20 mouse cellular contexts compared by ENCODE assay signal in genomic region chr5:31931127-31931625, GRCm38 (mm10).
DNase-seq lines count a peak whose midpoint lies in the region; ATAC-seq and TF ChIP-seq lines count a peak whose summit lies in the region.
"Had no signal": no experiment of that assay in that cellular context is flagged by ENCODE, and none has a peak within 500 bp of the region (broad histone marks: within the 10 kb centered on the region; RNA-seq: fewer than 3 reads in every experiment).

No protein-coding gene starts in this region.

- H3K9me3 ChIP-seq in heart, embryonic 10.5 days = no peaks in the 10 kb centered on the region
- no peaks in the 10 kb centered on the region for H3K9me3 ChIP-seq in lung, embryonic 14.5 days (ENCODE audit: low read depth, low read length)
- no peaks in the 10 kb centered on the region for H3K9me3 ChIP-seq in embryonic facial prominence, embryonic 14.5 days (ENCODE audit: control insufficient read depth, low read length)
- H3K9me3 ChIP-seq in stomach, postnatal 0 days (ENCODE audit: control insufficient read depth, low read length) = no peaks in the 10 kb centered on the region
- H3K9me3 ChIP-seq: hindbrain, embryonic 13.5 days; midbrain, embryonic 13.5 days had no signal

- no peaks in the 10 kb centered on the region for H3K27me3 ChIP-seq in heart, embryonic 10.5 days (ENCODE audit: insufficient read depth, poor library complexity, severe bottlenecking)
- no peaks in the 10 kb centered on the region for H3K27me3 ChIP-seq in lung, embryonic 14.5 days (ENCODE audit: insufficient read depth, low read length)
- no peaks in the 10 kb centered on the region for H3K27me3 ChIP-seq in embryonic facial prominence, embryonic 14.5 days (replicated peaks; ENCODE audit: control insufficient read depth, insufficient read depth, low read length)
- no peaks in the 10 kb centered on the region for H3K27me3 ChIP-seq in stomach, postnatal 0 days (ENCODE audit: control insufficient read depth, insufficient read depth, low read length)
- H3K27me3 ChIP-seq: CH12.LX; forebrain, embryonic 12.5 days; hindbrain, embryonic 13.5 days; midbrain, embryonic 13.5 days; neural tube, embryonic 12.5 days had no signal

- H3K9ac ChIP-seq in lung, embryonic 14.5 days = no peak overlapping the region
- no peak overlapping the region for H3K9ac ChIP-seq in embryonic facial prominence, embryonic 14.5 days (ENCODE audit: low read depth, low read length)
- no peak overlapping the region for H3K9ac ChIP-seq in stomach, postnatal 0 days (ENCODE audit: low read length)
- H3K9ac ChIP-seq: forebrain, embryonic 12.5 days; hindbrain, embryonic 13.5 days; midbrain, embryonic 13.5 days; neural tube, embryonic 12.5 days had no signal

- no peak for TF ChIP-seq EP300 in stomach, postnatal 0 days (optimal IDR thresholded peaks at IDR 0.05)

- TF ChIP-seq CTCF in lung, embryonic 14.5 days (IDR thresholded peaks at IDR 0.05; ENCODE audit: low read depth) = no peak
- TF ChIP-seq CTCF in stomach, postnatal 0 days (IDR thresholded peaks at IDR 0.05; ENCODE audit: low read depth) = no peak

- WGBS in heart, embryonic 10.5 days = 66% methylated on average over 8 of the region's 8 CpGs
- WGBS in lung, embryonic 14.5 days = 56% methylated on average over 8 of the region's 8 CpGs
- 45% methylated on average over 8 of the region's 8 CpGs for WGBS in embryonic facial prominence, embryonic 14.5 days
- 65% methylated on average over 8 of the region's 8 CpGs for WGBS in stomach, postnatal 0 days

- H3K4me2 ChIP-seq in lung, embryonic 14.5 days = no peak overlapping the region
- no peak overlapping the region for H3K4me2 ChIP-seq in embryonic facial prominence, embryonic 14.5 days (ENCODE audit: low read depth, low read length)
- H3K4me2 ChIP-seq in stomach, postnatal 0 days (replicated peaks; ENCODE audit: low read depth) = no peak overlapping the region
- H3K4me2 ChIP-seq: forebrain, embryonic 12.5 days; hindbrain, embryonic 13.5 days; midbrain, embryonic 13.5 days; neural tube, embryonic 12.5 days had no signal

- no peak for ATAC-seq in lung, embryonic 14.5 days (ENCODE audit: insufficient read depth)
- ATAC-seq in embryonic facial prominence, embryonic 14.5 days (ENCODE audit: low read depth) = no peak
- no peak for ATAC-seq in stomach, postnatal 0 days (ENCODE audit: low FRiP score, low TSS enrichment)
- ATAC-seq: inflammation-experienced regulatory T-cells, adult 6 months; midbrain, embryonic 13.5 days had no signal

- DNase-seq in heart, embryonic 10.5 days (ENCODE audit: low spot score) = peak; percentile 70
- no peak for DNase-seq in heart, adult 9 months (ENCODE audit: low spot score in 2 of 2)
- peak; percentile 14 for DNase-seq in lung, embryonic 14.5 days
- DNase-seq in lung, postnatal 10 days = no peak
- DNase-seq in embryonic facial prominence, embryonic 14.5 days (ENCODE audit: low spot score) = peak; percentile 46
- no peak for DNase-seq in stomach, postnatal 0 days (ENCODE audit: low spot score)
- no peak for DNase-seq in urinary bladder, postnatal 10 days (ENCODE audit: low spot score)
- DNase-seq: adrenal gland, adult 2 months; cerebellum, adult 8-10 months; heart, adult 11 months; kidney, adult 9 months; liver; right cerebral cortex, adult 18-20 months; thymus, postnatal 25 days had no signal

- H3K4me3 ChIP-seq in heart, embryonic 10.5 days = no peak overlapping the region
- H3K4me3 ChIP-seq in lung, embryonic 14.5 days (ENCODE audit: low read depth, low read length) = no peak overlapping the region
- no peak overlapping the region for H3K4me3 ChIP-seq in embryonic facial prominence, embryonic 14.5 days (ENCODE audit: low read depth, low read length)
- no peak overlapping the region for H3K4me3 ChIP-seq in stomach, postnatal 0 days (ENCODE audit: low read depth, low read length)
- H3K4me3 ChIP-seq: forebrain, embryonic 12.5 days; hindbrain, embryonic 13.5 days; midbrain, embryonic 13.5 days; neural tube, embryonic 12.5 days had no signal

- H3K36me3 ChIP-seq in heart, embryonic 10.5 days = no peaks in the 10 kb centered on the region
- H3K36me3 ChIP-seq in lung, embryonic 14.5 days (ENCODE audit: insufficient read depth) = no peaks in the 10 kb centered on the region
- H3K36me3 ChIP-seq in embryonic facial prominence, embryonic 14.5 days (ENCODE audit: control insufficient read depth, insufficient read depth, low read length) = no peaks in the 10 kb centered on the region
- H3K36me3 ChIP-seq in stomach, postnatal 0 days (ENCODE audit: control insufficient read depth, insufficient read depth, low read length) = no peaks in the 10 kb centered on the region
- H3K36me3 ChIP-seq: forebrain, embryonic 12.5 days; hindbrain, embryonic 13.5 days; midbrain, embryonic 13.5 days; neural tube, embryonic 12.5 days had no signal

- H3K27ac ChIP-seq in heart, embryonic 10.5 days = peak overlapping the region; percentile 49; the same call in 1 of the 2 replicates
- H3K27ac ChIP-seq in lung, embryonic 14.5 days (ENCODE audit: low read depth) = peak overlapping the region; percentile 9; the same call in 1 of the 2 replicates
- peak overlapping the region; percentile 63 for H3K27ac ChIP-seq in embryonic facial prominence, embryonic 14.5 days (replicated peaks; ENCODE audit: low read depth, low read length)
- H3K27ac ChIP-seq in stomach, postnatal 0 days (replicated peaks) = peak overlapping the region; percentile 76
- H3K27ac ChIP-seq: hindbrain, embryonic 13.5 days; midbrain, embryonic 13.5 days; neural tube, embryonic 12.5 days had no signal

- peaks cover 32% of the 10 kb centered on the region; the same call in 1 of the 2 replicates for H3K4me1 ChIP-seq in heart, embryonic 10.5 days
- 0 out of 2 replicates have a peak, but pooled peaks cover 2% of the 10 kb centered on the region for H3K4me1 ChIP-seq in lung, embryonic 14.5 days (ENCODE audit: insufficient read depth)
- H3K4me1 ChIP-seq in embryonic facial prominence, embryonic 14.5 days (ENCODE audit: control insufficient read depth, insufficient read depth, low read length) = peaks cover 24% of the 10 kb centered on the region; the same call in 1 of the 2 replicates
- H3K4me1 ChIP-seq in stomach, postnatal 0 days (replicated peaks; ENCODE audit: control insufficient read depth, insufficient read depth) = 0 out of 2 replicates have a peak, but pooled peaks cover 5% of the 10 kb centered on the region
- H3K4me1 ChIP-seq: forebrain, embryonic 12.5 days; hindbrain, embryonic 13.5 days; midbrain, embryonic 13.5 days; neural tube, embryonic 12.5 days had no signal

Comparison
In these comparisons a context has a peak if more than half of its experiments do, and no peak if none do; other contexts are left out.
1. DNase-seq: peak in heart, embryonic 10.5 days (single experiment), lung, embryonic 14.5 days (single experiment) and embryonic facial prominence, embryonic 14.5 days (single experiment); none in heart, adult 9 months (0 of 2), lung, postnatal 10 days (single experiment), stomach, postnatal 0 days (single experiment) and urinary bladder, postnatal 10 days (single experiment).
2. H3K27ac ChIP-seq: peak in every context shown above with its lines; median percentile 76 in stomach, postnatal 0 days; 63 in embryonic facial prominence, embryonic 14.5 days; 49 in heart, embryonic 10.5 days; 9 in lung, embryonic 14.5 days.